ENCODE assay signal across 11 mouse cellular contexts in genomic region chr4:154641296-154642110, GRCm38 (mm10). TPM values are rescaled to one million over a fixed set of nuclear protein-coding genes. Genes with fewer than 3 reads are reported as not detected.
DNase-seq lines count a peak whose midpoint lies in the region; ATAC-seq lines count a peak whose summit lies in the region.
"Had no signal": no experiment of that assay in that cellular context is flagged by ENCODE, and none has a peak within 500 bp of the region (broad histone marks: within the 10 kb centered on the region; RNA-seq: fewer than 3 reads in every experiment).

No protein-coding gene starts in this region.

- ATAC-seq in heart, embryonic 15.5 days (replicated peaks; ENCODE audit: insufficient number of reproducible peaks, insufficient read depth, low FRiP score, low read depth) = no peak
- ATAC-seq in neural tube, embryonic 15.5 days (ENCODE audit: low FRiP score) = no peak
- ATAC-seq in kidney, embryonic 16.5 days (ENCODE audit: low FRiP score, low TSS enrichment) = no peak

- H3K4me3 ChIP-seq in heart, embryonic 15.5 days = peak overlapping the region; percentile 17; the same call in 1 of the 2 replicates
- no peak overlapping the region for H3K4me3 ChIP-seq in neural tube, embryonic 15.5 days (replicated peaks)
- no peak overlapping the region for H3K4me3 ChIP-seq in kidney, embryonic 16.5 days (ENCODE audit: low read length)

- DNase-seq in heart, postnatal 25 days (ENCODE audit: low spot score) = no peak
- peak; percentile 63 for DNase-seq in neural tube, embryonic 10.5 days (ENCODE audit: extremely low spot score, low spot score)
- DNase-seq in testis, postnatal 14 days (ENCODE audit: low spot score) = no peak
- DNase-seq in gastrocnemius, postnatal 10 days = no peak
- DNase-seq in ovary, postnatal 10 days (ENCODE audit: low spot score) = no peak
- DNase-seq: adrenal gland, postnatal 10 days had no signal

- H3K4me1 ChIP-seq in heart, embryonic 15.5 days (replicated peaks) = peaks cover 26% of the 10 kb centered on the region
- H3K4me1 ChIP-seq in neural tube, embryonic 15.5 days = peaks cover 17% of the 10 kb centered on the region
- H3K4me1 ChIP-seq in kidney, embryonic 16.5 days (ENCODE audit: insufficient read depth, low read length) = peaks cover 10% of the 10 kb centered on the region

- peak overlapping the region; percentile 48 for H3K4me2 ChIP-seq in heart, embryonic 15.5 days
- no peak overlapping the region for H3K4me2 ChIP-seq in neural tube, embryonic 15.5 days
- H3K4me2 ChIP-seq in kidney, embryonic 16.5 days (replicated peaks; ENCODE audit: low read depth, low read length) = peak overlapping the region; percentile 88

- no peaks in the 10 kb centered on the region for H3K9me3 ChIP-seq in heart, embryonic 15.5 days (replicated peaks)
- H3K9me3 ChIP-seq in neural tube, embryonic 15.5 days (replicated peaks) = 0 out of 2 replicates have a peak, but pooled peaks cover 4% of the 10 kb centered on the region
- peaks cover 4% of the 10 kb centered on the region; the same call in 1 of the 2 replicates for H3K9me3 ChIP-seq in kidney, embryonic 16.5 days (ENCODE audit: low read length)

- no peak overlapping the region for H3K27ac ChIP-seq in heart, embryonic 15.5 days
- H3K27ac ChIP-seq in neural tube, embryonic 15.5 days (replicated peaks) = no peak overlapping the region
- H3K27ac ChIP-seq in kidney, embryonic 16.5 days (ENCODE audit: low read length) = peak overlapping the region; percentile 27

- peak overlapping the region; percentile 39; the same call in 1 of the 2 replicates for H3K9ac ChIP-seq in heart, embryonic 15.5 days
- no peak overlapping the region for H3K9ac ChIP-seq in neural tube, embryonic 15.5 days (replicated peaks)
- H3K9ac ChIP-seq in kidney, embryonic 16.5 days (replicated peaks; ENCODE audit: low read length) = peak overlapping the region; percentile 87

- no peaks in the 10 kb centered on the region for H3K36me3 ChIP-seq in heart, embryonic 15.5 days
- H3K36me3 ChIP-seq in neural tube, embryonic 15.5 days = no peaks in the 10 kb centered on the region
- H3K36me3 ChIP-seq in kidney, embryonic 16.5 days (ENCODE audit: insufficient read depth, low read length) = no peaks in the 10 kb centered on the region

- WGBS in heart, embryonic 15.5 days = 16% methylated on average over 32 of the region's 32 CpGs
- WGBS in neural tube, embryonic 15.5 days = 2% methylated on average over 32 of the region's 32 CpGs
- WGBS in kidney, embryonic 16.5 days = 4% methylated on average over 32 of the region's 32 CpGs

- intact Hi-C loops in heart, postnatal 25 days (cut with DNase I) = no loop called here

- H3K27me3 ChIP-seq in heart, embryonic 15.5 days = peaks cover 78% of the 10 kb centered on the region
- peaks cover 72% of the 10 kb centered on the region for H3K27me3 ChIP-seq in neural tube, embryonic 15.5 days (replicated peaks)
- H3K27me3 ChIP-seq in kidney, embryonic 16.5 days (ENCODE audit: insufficient read depth, low read length) = peaks cover 85% of the 10 kb centered on the region

RNA-seq across cellular contexts. Expression of gene Prdm16, which starts 4.8 kb away (rescaled TPM):
- 18.6 and 20.9 TPM in 2 replicates for polyA plus RNA-seq in heart, embryonic 15.5 days (2015; fragmentation: Nextera tagmentation; extraction: Ambion mirVana)
- total RNA-seq in heart, postnatal 25 days (2021) = 10 to 100 TPM; 12.9 to 13.4 TPM
- polyA plus RNA-seq in neural tube, embryonic 15.5 days (2015; fragmentation: Nextera tagmentation; extraction: Ambion mirVana) = 7.7 and 9.0 TPM in 2 replicates
- 22.3 and 24.7 TPM in 2 replicates for polyA plus RNA-seq in kidney, embryonic 16.5 days (2015; fragmentation: Nextera tagmentation; extraction: Ambion mirVana)
- total RNA-seq in gastrocnemius, postnatal 10 days (2021) = 1 to 10 TPM; 2.7 to 4.1 TPM

RNA-seq across cellular contexts. Expression of gene Actrt2, which starts 26.2 kb away (rescaled TPM):
- polyA plus RNA-seq in heart, embryonic 15.5 days (2015; fragmentation: Nextera tagmentation; extraction: Ambion mirVana) = not detected in 2 replicates
- total RNA-seq in heart, postnatal 25 days (2021) = not detected
- polyA plus RNA-seq in neural tube, embryonic 15.5 days (2015; fragmentation: Nextera tagmentation; extraction: Ambion mirVana) = not detected in 2 replicates
- not detected in 2 replicates for polyA plus RNA-seq in kidney, embryonic 16.5 days (2015; fragmentation: Nextera tagmentation; extraction: Ambion mirVana)
- not detected for total RNA-seq in gastrocnemius, postnatal 10 days (2021)
- total RNA-seq: adrenal gland, postnatal 10 days; left cerebral cortex, postnatal 36 days had no signal
- polyA plus RNA-seq: small intestine, adult 2 months had no signal
